Mouse (Mus musculus) urinary bladder, postnatal 14 days (tissue): Measurements from ENCODE around the gene Txnrd2.

Source experiments
- DNase-seq: peaks from one replicate; pipeline ENCODE4 v3.0.0; 2021; ENCODE audit warnings: low spot score

Gene Txnrd2

GRCm38 (mm10) chr16:18484794-18485435 lies 58.7 kb downstream of the Txnrd2 start:
- no peak for DNase-seq

DNA sequence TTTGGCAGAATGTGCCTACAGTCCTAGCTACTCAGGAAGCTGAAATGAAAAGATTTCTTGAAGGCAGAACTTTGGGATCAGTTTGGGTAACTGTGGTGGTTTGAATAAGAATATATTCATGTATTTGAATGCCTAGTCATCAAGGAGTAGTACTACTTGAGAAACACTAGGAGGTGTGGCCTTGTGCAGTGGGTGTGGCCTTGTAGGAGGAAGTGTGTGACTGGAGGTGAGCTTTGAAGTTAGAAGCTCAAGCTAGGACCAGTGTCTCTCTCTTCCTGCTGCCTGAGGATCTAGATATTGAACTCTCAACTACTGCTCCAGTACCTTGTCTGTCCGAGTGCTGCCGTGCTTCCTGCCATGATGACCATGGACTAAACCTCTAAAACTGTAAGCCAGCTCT lies 59.9 kb downstream of the Txnrd2 start:
- no peak for DNase-seq

GRCm38 (mm10) chr16:18490281-18490680 lies 64.1 kb downstream of the Txnrd2 start:
- no peak for DNase-seq

GRCm38 (mm10) chr16:18490894-18491293 lies 64.7 kb downstream of the Txnrd2 start:
- DNase-seq = no peak

DNA sequence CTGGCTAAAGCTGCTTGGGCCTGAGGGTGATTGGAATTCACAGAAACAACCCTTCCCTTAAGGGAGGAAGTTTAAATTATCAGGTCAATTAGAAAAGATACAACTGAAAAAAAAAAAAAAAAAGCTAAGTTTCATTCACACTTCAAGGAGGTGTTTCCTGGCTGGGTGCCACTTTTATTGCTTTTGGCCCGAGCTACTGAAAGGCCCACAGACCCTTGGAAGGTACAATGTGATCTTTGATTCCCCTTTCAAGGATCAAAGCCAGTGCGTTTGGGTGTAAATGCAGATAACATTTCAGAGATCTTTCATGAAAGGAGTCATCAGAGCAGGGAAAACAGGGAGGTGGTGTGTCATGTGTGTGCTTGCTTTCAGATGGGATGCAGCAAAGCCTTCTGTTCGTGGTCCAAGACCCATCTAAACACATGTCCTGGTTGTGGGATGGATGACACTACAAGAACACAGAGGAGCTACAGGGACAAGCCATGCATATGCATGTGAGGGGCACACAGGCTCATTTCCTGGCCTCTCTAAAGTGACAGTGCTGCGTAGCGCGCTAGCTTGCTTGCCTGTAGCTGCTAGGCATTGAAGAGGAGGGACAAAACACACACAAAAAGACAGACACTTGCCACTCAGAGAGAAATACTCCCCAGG lies 71.8 kb downstream of the Txnrd2 start:
- no peak for DNase-seq

DNA sequence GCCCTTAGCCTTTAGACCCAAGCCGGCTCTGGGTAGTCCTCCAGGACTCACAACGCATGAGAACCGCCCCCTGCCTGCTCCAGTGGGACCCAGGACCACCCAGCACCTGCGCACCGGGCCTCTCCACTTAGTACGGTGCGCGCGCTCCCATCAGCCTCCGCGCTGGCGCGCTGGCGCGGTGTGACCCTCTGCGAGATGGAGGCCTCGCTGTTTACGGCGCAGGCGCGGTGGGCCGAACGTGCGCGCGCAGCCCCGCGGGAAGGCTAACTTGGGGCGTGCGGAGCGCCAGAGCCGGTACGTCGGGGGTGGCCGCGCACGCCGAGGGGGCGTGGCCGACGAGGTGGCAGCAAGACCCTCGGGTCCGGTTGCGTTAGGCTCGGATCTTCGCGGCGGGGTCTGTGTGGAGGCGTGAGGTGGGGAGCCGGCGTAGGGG lies 72.4 kb downstream of the Txnrd2 start, which contains the start of the genes Gnb1l and Rtl10:
Gene Gnb1l, plus strand, starts transcription at position 156 of the 433 bp plus-strand sequence.
Gene Rtl10, plus strand, starts transcription at position 344 of the 433 bp plus-strand sequence.
- peak; percentile 96 for DNase-seq

GRCm38 (mm10) chr16:18498996-18499395 lies 72.8 kb downstream of the Txnrd2 start:
- DNase-seq = no peak

GRCm38 (mm10) chr16:18501531-18501930 lies 75.3 kb downstream of the Txnrd2 start:
- DNase-seq = no peak

GRCm38 (mm10) chr16:18503566-18504342 lies 77.6 kb downstream of the Txnrd2 start:
- DNase-seq = no peak

DNA sequence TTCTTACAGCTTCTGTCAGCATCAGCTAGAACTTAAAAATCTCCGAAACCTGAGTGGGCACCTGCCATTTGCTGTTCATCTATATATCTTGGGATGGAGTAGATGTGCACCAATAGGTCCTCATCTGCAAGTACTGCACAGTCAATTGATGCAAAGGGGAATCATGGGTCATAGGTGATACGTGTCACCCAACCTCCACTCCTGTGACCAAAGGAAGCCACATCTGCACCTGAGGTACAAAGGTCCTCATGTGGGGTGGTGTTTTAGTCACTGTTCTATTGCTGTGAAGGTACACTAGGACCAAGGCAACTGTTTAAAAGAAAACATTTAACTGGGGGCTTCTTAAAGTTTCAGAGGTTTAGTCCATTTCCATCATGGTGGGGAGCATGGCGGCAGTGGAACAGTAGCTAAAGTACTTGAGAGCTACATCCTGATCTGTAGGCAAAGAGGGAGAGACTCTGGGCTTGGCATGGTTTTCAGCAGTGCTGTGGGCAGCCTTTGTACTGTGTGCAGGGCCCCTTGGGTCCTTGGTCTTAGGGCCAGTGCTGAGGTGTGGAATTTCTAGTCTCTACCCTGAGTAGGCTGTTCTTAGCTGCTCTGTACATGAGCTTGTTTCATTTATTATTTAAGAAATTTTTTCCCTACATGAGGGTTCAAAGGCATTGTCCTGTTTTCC lies 80.5 kb downstream of the Txnrd2 start:
- no peak for DNase-seq

DNA sequence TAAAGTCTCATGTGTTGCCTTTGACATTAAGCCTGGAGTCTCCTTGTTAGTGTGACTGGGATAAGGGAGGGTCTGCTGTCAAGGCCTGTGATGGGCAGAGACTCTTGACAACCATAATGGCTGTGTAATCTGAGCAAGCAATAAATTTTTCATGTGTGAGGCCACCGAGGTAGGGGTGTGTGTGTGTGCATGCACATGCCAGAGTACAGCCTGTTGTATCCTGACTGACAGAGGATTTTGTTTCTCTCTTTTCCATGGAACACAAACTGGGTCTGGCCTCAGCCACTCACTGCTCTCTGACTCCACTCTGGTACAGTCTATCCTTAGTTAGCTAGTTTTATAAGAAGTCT lies 81.0 kb downstream of the Txnrd2 start:
- no peak for DNase-seq

DNA sequence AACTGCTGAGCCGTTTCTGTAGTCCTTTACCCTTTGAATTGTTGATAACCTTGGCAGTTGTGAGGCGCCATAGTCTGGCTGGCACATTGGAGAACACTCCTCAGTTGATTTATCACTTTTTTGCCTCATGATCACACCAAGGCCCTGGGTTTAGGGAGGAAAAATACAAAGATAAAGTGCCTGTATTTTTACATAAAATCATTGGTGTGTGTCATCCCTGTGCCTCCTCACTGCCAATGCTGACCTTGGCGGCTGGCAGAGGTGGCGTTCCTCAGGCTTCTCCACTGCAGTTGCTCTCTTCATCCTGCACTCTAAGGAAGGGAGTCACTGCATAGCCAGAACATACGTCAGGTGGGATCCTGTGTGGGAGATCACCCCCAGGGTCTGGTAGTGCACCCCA lies 85.6 kb downstream of the Txnrd2 start:
- DNase-seq = no peak

DNA sequence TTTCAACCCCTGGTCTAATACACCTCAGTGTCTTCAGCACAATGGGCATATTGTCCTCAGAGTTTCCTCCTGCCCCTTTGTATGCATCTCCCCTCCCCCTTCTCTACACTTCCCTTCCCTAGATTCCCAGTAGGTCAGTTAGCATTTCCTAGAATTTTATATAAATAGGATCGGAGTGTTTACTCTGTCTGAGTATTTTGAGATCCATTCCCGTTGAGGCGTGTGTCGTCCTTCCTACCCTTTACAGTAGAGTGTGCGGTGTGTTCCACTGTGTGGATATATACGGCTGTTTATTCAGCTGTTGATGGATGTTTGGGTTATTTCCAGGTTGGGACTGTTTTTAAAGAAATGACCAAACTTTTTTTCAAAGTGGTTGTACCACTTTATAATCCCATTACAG lies 87.3 kb downstream of the Txnrd2 start:
- no peak for DNase-seq

GRCm38 (mm10) chr16:18518091-18518490 lies 91.9 kb downstream of the Txnrd2 start:
- no peak for DNase-seq

DNA sequence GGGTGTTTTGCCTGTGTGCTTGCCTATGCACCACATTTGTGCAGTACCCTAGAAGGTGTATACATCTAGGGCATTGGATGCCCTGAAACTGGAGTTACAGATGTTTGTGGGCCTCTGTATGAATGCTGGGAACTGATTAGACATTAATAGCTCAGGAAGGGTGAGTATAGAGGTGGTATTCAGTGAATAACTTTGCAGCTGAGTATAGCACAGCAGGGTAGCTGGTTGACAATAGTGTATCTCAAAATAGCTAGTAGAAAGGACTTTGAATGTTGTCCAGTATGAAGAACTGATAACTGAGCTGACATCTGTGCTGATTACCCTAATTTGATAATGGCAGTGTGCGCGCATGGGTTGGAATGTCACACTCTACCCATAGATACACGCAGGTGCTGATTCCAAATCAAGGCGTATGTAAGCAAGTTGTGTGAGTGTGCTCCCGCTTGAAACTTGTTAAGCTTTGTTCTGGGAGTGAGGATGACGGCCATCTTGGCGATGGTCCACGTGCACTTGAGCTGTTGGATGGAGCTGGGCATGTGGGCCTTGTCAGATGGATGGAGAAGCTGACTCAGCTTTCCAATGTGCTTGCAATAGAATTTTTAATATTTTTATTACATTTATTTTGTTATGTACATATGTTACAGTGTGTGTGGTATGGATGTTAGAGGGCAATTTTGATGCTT lies 97.5 kb downstream of the Txnrd2 start:
- DNase-seq = no peak

DNA sequence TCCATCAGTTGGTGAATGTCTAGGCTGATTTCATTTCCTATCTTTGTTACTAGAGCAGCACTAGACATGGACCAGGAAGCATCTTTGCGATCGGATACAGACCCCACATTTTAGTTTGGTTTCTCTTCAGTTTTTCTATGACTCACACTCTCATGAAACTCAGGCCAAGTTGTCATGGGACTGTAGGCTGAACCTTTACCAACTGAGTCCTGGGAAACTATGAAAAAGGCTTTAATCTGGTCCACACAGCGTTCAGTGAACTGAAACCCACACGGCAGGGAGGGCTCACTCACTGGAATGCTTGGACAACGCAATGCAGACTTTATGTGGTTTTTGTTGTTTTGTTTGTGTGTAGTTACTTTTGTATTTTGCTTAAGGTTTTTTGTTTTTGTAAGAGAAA lies 102.5 kb downstream of the Txnrd2 start:
- no peak for DNase-seq
